Mouse (Mus musculus) frontal cortex, postnatal 36 days (tissue): ENCODE results near the gene Ccdc121.
"Not testable (repeated sequence)": the region's sequence is repeated elsewhere in the genome, so short reads cannot be mapped to it uniquely, and the experiment has no call there.

Source experiments
- DNase-seq, 2 experiments: peaks; one replicate each; pipeline ENCODE4 v3.0.0; 2022; ENCODE audit warnings: low spot score in 2 of 2

Gene Ccdc121

DNA sequence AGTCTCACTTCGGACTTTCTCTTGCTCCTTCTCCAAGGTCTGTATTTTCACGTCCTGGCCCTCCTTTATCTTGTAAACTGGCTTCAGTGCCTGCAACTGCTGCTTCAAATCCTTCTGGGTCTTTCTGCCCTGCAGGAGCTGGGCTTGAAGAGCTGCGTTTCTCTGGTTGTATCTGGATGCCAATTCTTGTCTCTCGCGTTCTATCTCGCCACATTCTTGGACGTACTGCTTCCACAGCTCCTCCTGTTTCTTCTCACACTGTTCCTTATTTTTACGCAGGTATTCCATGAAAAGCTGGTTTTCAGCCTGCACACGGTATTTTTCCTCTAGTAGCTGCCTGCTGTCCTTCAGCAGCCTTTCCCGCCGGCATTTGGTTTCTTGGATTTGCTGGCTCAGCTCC, 396 bp downstream of the Ccdc121 start:
- DNase-seq: not testable (repeated sequence)

DNA sequence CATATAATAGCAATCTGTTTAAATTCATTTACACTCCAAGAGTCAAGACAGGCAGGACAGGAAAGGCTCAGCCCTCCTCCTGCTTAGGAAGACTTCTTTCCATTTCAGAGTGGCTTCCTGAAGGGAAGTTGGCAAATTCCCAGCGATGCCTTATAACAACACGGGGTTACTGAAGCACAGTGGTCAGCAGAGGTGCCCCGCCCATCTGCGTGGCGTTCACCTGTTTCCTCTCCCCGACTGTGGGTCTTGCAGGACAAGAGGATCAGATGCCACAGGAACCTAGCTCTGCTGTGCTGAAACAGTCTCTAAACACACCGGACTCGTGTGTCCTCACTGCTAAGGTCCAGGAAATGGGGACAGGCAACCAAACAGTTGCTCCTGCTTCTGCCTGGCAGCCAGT, 5.9 kb downstream of the Ccdc121 start:
- no peak for DNase-seq

DNA sequence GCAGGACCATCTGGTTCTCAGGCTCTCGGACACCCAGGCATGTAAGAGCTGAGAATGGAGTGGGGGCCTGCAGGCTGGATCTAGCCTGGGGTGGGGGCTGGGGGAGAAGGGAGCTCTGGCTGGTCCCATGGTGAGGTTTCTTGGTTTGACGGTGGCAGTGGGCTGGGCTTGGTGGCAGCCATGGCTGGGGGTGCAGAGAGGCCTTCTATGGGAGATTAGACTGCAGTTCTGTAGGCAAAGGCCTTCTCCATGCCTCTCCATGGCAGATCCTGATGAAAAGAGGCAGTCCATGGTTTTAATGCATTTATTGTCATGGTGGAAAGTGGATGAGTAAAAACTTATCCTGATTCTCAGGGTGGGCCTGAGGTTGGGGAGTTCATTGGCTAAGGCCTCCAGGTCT, 7.8 kb downstream of the Ccdc121 start:
- DNase-seq: no peak

DNA sequence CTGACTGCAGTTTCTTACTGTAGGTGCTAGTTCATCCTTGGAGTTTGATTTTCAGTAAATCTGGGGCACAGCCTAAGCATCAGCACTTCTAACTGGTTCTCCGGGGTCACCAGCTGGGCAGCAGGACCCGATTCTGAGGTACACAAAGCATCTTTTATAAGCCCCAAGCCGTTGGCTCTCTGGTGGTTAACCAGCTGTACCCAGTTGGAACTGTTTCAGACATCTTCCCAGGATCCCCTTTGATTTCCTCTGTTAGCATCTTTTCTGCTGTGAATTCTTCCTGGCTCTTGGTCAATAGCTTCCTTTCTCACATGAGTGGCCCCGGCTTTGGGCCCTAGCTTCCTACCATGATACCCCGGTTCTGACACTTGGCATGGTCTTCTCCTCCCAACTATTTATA, 26.6 kb downstream of the Ccdc121 start:
- no peak for DNase-seq

DNA sequence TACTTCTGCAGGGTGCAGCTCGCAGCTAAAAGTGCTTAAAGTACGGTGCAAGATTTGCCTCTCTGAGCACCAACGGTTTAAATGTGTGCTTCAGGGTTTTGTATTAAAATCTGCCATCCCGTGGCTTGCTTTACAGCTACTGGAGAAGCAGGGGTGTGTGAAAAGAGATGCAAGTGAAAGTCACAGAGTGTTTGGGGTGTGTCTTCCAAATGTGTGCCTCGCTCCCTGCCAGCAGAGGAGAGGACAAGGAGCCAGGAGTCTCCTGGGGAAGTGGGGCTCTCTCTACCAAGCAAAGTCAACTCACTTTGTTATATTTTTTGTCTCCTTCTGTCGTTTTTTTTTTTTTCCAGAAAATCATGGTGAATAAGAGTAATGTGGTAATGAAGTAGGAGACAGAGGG, 34.7 kb downstream of the Ccdc121 start:
- no peak for DNase-seq

DNA sequence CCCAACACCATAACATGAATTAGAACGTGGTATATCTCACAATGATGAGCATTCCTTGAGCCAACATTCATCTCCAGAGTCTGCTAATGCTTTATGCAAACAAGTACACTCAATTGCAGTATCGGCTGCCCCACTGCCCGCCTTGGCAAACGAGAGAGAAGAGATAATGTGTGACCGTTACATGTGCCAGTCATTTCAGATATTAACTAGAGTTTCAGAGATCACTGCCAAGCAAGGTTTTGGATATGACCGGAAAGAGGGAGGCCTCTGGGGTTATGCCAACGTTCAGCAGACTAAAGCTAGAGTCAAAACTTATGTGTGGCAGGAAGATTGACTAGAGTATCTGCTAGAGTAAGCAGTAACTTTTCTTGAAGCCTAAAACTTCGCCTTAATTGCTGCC, 35.1 kb downstream of the Ccdc121 start:
- no peak for DNase-seq

DNA sequence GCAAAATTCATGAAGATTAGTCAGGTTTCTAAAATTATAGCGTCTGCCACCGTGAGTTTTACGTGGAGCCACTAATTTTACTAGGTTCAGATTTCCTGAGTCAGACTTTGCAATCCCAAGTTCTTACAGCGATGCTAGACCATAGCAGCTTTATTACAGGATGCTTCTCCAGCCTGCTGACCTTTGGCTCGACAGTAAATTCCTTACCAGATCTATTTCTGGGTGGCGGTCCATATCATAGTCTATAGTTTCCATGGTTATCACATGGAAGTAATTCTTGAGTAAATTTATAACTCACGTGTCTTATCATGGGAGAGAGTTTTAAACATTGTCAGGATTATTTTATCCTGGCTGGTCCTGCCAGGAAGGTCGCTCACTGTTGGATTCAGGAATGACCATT, 41.8 kb downstream of the Ccdc121 start:
- no peak for DNase-seq

DNA sequence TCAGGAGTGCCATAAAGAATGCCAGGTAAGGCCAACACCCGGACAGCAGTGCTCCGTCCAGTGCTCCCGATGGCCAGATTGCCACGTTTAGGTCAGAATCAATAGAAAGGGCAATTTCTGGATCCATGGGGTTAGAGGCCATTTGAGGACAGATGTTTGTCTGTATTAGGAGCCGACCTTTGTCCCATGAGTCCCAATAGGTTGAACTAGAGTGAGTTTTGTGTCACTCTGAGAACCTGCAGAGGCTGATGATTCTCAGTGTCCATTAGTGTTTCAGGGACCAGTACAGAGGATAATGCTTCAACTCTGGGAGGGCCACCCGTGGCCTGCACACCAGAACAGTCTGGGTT, 44.0 kb downstream of the Ccdc121 start:
- DNase-seq: no peak

DNA sequence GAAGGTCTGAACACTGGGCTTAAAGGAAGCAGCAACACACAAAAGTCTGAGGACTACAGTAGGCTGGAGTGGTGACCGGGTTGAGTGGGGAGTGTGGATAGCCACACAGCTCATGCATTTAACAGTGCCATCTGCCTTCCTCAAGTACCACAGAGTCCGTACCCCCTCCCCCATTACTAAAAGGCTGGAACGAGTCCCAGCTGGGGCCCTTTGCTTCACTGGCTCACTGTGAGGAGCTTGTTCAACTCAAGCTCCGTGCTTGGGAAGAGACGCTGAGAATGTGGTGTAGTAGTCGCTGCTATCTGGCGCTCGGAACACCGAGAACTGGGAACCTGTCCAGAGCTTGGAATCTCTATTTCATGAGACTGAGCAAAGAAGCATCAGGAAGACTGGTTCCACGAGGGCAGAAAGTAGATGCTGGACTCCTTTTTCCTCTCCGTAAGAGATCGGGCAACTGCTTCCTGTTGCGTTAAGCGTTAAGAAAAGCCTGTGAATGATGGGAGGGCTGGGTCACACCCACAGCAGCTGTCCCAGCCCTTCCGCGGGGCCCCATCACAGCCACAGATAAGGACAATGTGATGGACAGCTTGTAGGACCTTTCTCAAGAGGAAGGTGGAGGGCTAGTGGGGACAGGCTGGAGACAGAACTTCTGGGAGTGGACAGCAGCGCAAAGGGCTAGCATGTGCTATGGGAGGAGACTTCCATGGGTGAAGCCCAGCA, 44.5 kb downstream of the Ccdc121 start:
- peak; percentile 70 to 77 for DNase-seq

DNA sequence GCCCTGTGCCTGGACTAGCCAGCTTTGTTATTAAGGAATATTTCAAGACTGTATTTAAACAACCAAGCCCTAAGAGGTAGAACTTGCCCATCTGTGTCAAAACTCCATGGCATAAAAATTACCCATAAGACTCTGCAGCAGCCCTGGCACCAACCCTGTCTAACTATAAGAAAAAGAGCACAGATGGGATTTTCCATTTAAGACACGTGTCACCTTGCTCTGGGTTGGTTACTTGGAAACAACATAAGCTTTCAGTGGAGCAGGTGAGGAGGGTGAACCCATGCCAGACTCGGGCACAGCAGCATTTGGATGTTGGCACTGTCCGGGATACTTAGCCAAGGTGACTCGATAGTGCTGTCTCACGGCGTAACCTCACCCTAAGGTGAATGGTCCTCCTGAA, 45.2 kb downstream of the Ccdc121 start:
- DNase-seq: no peak

DNA sequence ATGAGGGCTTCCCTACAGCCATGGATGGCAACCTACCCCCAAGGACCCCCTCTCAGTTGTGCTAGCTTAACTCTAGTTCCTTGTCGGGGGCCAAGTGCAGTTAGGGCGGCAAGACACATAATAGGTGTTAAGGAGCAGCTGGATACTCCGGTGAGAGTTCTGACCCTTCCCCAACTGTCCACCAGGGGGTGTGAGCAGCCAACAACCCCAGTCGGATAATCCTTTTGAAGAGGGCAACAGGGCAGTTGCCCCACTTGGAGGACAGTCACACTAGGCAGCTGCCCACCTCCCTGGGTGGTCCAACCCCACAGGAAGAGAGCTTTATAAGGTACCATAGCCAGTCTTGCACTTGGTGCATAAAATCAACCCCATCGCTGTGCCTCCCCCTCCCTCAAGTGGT, 46.2 kb downstream of the Ccdc121 start:
- no peak for DNase-seq

DNA sequence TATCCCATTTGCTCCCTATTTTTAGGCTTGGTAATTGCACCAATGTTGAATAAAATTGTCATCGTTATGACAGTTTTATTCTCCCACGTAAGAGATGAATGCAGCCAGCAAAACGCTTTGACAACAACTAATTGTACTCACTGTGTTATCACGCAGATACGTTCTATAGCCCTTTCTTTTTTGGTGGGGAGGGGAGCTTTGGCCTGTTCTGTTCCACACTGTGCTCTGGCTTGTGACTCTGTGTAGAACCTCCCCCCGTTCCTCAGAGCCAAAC, 48.4 kb downstream of the Ccdc121 start:
- DNase-seq: no peak

DNA sequence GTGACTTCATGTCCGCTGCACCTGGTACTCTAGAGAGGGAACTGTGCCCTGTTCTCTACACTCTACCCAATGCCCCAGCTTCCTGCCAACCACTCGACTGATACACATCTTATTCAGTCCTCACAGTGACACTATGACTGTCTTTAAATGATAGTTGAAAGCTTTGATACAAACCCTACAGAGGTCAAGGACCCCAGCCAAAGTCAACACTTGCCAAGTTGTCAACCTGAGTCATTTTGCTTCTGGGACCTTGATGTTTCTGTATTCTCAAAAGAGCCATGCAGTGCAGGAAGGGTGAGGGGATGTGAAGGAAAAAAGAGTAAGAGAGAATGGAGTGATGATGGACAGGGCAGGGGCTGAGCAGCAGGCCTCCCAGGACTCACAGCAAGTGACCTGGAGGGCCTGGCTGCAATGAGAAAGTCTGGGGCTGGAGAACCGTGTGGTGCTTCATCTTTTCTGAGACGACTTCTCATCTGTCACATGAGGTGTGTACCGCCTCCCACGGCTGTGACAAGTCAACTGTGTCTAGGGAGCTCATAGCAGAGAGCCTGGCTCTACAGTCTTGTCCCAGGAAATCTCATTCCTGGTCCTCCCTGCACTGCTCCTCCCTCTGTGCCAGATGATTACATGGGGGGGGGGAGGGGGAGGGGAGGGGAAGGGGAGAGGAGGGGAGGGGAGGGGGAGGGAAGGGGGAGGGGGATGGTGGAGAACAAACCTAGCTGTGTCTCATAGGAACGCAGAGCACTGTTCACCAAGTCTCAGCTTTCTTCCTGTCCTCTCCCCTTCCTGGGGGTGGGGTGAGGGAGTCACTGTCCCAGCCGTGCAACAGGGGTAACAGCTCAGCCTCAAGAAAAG, 49.0 kb downstream of the Ccdc121 start:
- no peak for DNase-seq

DNA sequence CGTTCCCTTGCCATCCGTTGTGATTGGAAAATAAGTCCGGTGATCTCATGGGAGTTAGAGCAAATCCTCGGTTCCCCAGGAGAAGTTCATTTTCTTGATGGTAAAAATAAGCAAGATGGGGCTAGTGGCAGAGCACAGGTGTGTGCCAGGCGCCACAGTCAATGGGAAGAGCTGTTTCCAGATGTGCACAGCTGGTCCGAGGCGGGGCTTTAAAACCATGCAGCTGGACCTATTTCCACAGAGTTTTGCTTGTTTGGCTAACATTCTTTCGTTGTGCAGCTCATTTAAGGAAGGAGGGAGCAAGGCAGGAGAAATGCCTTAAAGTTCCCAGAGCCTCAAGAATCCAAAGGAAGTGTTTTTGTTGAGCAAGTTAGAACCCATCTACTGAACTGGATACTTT, 49.8 kb downstream of the Ccdc121 start:
- no peak for DNase-seq

DNA sequence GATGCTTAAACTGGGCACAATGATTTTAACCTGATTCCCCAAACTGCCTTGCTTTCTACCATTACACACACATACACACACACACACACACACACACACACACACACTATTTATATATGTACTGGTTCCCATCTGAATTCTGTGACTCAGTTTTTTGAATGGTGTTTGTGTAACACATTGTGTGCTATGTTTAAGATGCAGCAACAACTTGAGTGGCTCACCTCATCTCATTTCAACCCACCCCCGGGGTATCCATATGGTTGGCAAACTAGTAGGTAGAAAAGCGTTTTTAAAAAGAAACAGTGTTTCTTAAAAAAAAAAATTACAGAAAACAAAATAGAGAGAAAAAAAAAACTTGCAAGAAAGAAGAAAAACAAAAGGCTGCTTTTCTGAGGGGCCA, 51.0 kb downstream of the Ccdc121 start:
- DNase-seq: no peak
